Mouse (Mus musculus): ENCODE results near the gene Cnmd.
A peak's percentile ranks its signal among the peaks of the same experiment; 100 is the strongest.

Cnmd gene

DNA sequence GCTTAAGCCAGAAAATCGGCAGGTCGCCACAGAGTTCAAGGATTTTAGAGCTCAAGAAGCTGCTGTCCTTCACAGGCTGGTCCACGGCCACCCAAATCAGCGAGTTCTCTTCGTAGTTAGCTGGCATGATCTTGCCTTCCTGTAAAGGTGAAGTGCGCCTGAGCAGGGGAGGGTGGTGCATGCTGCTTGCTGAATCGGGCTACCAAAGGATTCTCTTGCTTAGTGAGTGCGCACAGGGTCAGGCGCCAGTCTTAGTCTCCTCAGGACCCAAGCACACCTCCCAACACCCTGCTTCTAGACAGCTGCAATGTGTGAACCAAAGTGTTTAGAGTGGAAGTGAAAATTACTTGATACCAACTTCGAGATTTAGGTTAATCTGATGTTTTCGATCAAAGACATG, 16.6 kb downstream of the Cnmd start:
- no peak for DNase-seq (ENCODE audit: low spot score)

DNA sequence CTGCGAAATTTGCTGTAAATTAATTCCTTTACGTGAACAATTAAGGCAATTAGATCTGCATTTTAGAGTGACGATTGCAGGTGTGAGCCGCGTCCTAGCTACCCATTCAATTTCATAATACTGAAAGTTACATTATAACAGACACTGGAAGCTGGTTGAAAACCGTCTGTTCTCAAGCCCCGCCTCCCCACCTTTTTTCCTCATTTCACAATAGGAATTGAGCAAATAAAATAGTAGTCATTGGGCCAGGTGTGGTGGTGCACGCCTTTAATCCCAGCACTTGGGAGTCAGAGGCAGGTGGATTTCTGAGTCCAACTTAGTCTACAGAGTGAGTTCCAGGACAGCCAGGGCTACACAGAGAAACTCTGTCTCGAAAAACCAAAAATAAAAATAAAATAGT, 19.9 kb downstream of the Cnmd start:
- DNase-seq (ENCODE audit: low spot score): no peak

- DNase-seq (ENCODE audit: low spot score): no peak
Observed at GRCm38 (mm10) chr14:79636814-79637213, 25.2 kb downstream of the Cnmd start.

DNA sequence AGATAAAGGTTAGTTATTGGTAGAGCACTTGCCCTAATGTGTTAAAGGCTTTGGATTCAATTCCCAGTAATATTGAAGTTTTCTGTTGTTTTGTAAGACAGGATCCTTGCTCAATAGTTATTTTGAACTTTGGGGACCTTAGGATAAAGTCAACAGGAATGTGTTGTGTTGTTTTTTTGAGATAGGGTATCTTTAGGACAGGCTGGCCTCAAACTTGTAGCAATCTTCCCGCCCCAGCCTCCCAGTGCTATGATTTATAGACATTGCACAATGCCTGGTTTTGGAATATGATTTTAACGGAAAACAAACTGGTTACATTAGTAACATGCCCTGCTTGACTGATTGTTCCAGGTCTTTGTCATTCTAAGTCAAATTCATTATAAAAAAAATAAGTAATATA, 28.8 kb downstream of the Cnmd start:
- DNase-seq (ENCODE audit: low spot score): no peak

DNA sequence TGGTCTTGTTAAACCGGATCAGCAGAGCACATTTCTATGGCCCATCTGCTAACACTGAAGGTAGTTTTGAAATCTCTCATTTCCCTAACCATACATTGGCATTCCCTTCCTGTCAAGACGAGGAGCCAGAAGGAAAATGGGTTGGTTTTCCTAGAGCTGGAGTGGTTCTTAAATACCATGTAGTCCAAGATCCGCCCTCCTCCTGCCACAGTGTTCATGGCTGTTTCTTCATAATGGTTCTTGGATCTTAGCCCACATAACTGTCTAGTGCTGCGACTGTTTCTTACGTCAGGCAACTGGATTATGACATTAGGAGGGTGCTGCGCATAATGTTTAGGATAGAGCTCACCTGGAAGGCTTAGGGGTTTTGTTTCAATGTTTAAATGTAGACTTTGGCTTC, 29.6 kb downstream of the Cnmd start:
- DNase-seq (ENCODE audit: low spot score): no peak

GRCm38 (mm10) chr14:79621143-79621542, 40.8 kb downstream of the Cnmd start:
- peak; percentile 5 for DNase-seq (ENCODE audit: low spot score)

DNA sequence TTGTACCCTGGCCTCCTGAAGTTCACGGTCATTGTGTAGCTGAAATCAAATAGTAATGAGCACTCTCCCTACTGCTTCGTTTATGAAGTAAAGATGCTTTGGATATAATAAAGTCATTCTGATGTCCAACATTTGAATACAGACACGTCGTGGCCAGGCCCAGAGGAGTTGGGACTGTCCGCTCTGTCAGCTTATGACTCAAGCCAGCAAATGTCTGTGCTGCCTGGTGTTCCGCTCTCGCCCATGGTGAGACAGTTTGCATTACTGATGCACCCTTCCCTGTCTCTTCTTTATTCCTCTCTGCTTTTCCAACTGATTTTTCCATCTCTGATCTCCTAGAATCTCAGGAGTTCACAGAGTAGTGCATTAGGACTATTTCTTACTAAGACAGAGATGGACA, 42.2 kb downstream of the Cnmd start:
- no peak for DNase-seq (ENCODE audit: low spot score)

GRCm38 (mm10) chr14:79617121-79617828, 44.7 kb downstream of the Cnmd start:
- DNase-seq (ENCODE audit: low spot score): no peak

DNA sequence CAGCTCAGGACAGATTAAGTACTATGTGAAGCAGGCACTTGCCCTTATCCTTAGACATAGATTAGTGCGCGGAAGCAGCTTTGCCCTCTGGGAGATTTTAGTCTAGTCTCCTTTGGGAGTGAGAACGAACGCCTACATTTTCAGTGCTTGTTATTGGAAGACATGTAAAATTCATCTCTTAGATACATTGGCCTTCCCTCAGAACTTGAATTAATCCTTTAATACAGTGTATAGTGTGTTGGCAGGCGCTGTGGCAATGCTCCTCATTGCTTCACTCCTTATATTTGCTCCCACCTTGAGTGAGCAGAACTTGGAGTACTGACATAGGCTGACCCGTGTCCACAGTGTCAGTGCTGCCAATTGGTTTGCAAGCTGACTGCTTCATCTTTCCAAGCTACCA, 53.7 kb downstream of the Cnmd start:
- DNase-seq (ENCODE audit: low spot score): no peak

DNA sequence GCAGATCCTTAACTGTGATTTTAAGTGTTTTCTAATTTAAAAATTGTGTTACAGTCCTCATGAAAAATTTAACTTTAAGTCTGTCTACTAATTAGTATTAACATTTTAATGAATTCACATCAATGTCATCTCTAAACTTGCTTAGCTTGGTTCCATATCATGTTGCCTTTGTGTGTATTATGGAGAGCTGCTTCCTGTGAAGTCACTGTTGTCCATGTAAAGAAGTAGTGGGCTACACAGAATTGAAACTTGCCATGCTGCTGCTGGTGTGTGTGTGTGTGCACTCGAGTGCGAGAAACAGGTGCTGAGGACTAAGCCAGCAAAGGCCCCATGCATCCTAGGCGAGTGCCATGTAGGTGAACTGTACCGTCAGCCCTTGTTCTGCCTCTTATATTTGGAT, 54.6 kb downstream of the Cnmd start:
- no peak for DNase-seq (ENCODE audit: low spot score)

GRCm38 (mm10) chr14:79606867-79607266, 55.1 kb downstream of the Cnmd start:
- no peak for DNase-seq (ENCODE audit: low spot score)

DNA sequence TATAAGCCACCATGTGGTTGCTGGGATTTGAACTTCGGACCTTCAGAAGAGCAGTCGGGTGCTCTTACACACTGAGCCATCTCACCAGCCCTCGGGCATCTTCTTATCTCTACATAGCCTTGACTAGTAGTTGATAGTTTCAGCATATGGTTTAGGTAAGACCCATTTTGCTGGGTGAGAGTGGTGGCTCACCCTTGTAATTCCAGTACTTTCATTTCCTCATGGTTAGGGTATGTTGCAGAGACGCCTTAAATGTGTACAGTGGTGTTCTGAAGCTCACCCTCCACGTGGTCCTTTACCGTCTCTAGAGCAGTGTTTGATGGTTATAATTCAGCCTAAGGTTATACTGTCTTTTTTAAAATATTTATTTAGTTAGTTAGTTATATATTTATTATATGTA, 55.6 kb downstream of the Cnmd start:
- no peak for DNase-seq (ENCODE audit: low spot score)

- no peak for DNase-seq (ENCODE audit: low spot score)
Observed at GRCm38 (mm10) chr14:79605881-79606280, 56.1 kb downstream of the Cnmd start.

- DNase-seq (ENCODE audit: low spot score): no peak
Observed at GRCm38 (mm10) chr14:79596602-79597001, 65.4 kb downstream of the Cnmd start.

DNA sequence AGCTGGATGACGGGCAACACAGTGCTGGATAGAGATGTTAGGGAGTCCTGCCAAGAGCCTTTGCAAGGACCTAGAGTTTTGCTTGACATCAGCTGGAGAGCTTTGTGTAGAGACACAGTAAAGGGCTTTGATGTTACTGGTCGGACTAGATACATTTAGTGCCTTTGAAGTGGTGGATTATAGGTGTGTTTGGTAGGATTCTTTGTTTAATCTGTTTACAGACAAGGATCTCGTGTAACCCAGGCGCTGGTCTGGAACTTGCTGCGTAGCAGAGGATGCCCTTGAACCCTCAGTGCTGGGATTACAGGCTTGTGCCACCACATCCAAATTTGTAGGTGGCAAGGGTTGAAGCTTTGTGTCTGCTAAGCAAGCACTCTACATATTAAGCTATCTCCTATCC, 67.9 kb downstream of the Cnmd start:
- DNase-seq (ENCODE audit: low spot score): no peak

DNA sequence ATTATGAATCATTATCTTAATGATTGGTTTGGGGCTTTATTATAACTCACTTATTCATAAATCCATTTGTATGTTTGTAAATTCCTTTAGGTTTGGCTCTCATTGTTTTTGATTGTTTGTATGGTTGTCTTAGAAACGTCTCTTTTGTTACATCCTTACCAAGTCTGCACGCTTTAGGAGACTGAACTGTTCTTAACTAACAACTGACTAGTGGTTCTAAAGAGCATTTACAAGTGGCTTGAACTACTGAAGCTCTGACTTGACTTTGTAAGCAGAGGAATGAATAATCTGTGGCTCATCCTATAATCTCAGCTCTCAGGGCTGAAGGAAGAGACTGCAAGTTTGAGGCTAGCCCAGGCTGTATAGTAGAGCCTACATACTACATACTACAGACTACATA, 70.4 kb downstream of the Cnmd start:
- no peak for DNase-seq (ENCODE audit: low spot score)

DNA sequence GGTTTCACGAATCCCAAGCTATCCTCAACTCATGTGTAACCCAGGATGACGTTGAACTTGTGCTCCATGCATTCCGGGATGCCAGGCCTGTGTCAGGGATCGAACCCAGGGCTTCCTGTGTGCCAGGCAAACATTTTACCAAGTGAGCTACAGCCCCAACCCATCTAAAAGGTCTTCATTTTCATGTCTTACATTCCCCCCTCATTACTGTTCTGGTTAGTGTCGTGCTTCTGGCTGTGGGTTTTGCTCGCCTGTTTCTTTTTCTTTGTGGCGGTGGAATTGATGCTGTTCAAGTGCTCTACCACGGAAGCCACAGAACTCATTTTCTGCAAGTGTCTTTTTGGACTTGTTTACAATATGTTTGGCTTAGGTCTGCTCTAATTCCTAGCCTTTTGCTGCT, 71.1 kb downstream of the Cnmd start:
- no peak for DNase-seq (ENCODE audit: low spot score)

DNA sequence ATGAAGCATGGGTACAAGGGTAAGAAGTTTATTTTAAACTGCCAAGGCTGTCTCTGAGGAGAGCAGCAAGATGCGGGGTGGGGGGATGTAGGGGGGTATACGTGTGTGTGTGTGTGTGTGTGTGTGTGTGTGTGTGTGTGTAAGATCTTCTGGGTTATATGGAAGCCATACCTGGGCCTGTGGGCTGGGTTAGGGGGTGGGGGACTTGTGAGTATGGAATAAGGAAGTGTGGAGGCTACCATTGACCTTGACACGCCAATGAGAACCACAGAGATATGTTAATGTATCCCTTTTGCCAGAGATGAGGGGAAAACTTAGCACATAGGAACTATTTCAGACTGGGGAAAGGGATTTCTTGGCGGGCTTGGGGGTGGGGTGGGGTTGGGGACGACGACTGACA, 72.6 kb downstream of the Cnmd start:
- DNase-seq (ENCODE audit: low spot score): no peak

- no peak for DNase-seq (ENCODE audit: low spot score)
Observed at GRCm38 (mm10) chr14:79588534-79588951, 73.4 kb downstream of the Cnmd start.

- no peak for DNase-seq (ENCODE audit: low spot score)
Observed at GRCm38 (mm10) chr14:79587852-79588229, 74.1 kb downstream of the Cnmd start.
